Mouse (Mus musculus) stomach, embryonic 14.5 days (tissue): ENCODE results near the gene Plin2. TPM values are rescaled to one million over a fixed set of nuclear protein-coding genes. Genes with fewer than 3 reads are reported as not detected.

Source experiments
- ATAC-seq: fragments of 200-750 bp; cut with Nextera tagmentation; 2 replicates; pipeline ENCODE4 v1.8.0; 2017; ENCODE audit warnings: low read depth, moderate TSS enrichment; ENCODE audit not compliant: insufficient number of reproducible peaks, insufficient read depth, low FRiP score
- H3K27ac ChIP-seq: fragments of 300-500 bp; sonication (generic); 2 replicates; pipeline ENCODE4 v1.5.1; 2014; ENCODE audit warnings: mild to moderate bottlenecking, low read length, moderate library complexity, mixed read lengths
- H3K27me3 ChIP-seq: fragments of 300-500 bp; sonication (generic); 2 replicates; pipeline ENCODE4 v1.6.1; 2014; ENCODE audit warnings: low read length, control low read depth, mixed read lengths; ENCODE audit not compliant: control insufficient read depth, insufficient read depth
- H3K36me3 ChIP-seq: fragments of 300-500 bp; sonication (generic); 2 replicates; pipeline ENCODE4 v1.6.1; 2014; ENCODE audit warnings: mild to moderate bottlenecking, control low read depth, low read length, moderate library complexity, mixed read lengths; ENCODE audit not compliant: control insufficient read depth, insufficient read depth
- H3K4me1 ChIP-seq: fragments of 300-500 bp; sonication (generic); 2 replicates; pipeline ENCODE4 v1.6.1; 2014; ENCODE audit warnings: low read length, control low read depth, mixed read lengths; ENCODE audit not compliant: control insufficient read depth, insufficient read depth
- H3K4me2 ChIP-seq: fragments of 300-500 bp; sonication (generic); replicated peaks from 2 replicates; pipeline ENCODE4 v1.6.1; 2014; ENCODE audit warnings: low read depth, low read length, control low read depth
- H3K4me3 ChIP-seq: fragments of 300-500 bp; sonication (generic); 2 replicates; pipeline ENCODE4 v1.5.1; 2014; ENCODE audit warnings: low read depth, low read length, control low read depth
- H3K9ac ChIP-seq: fragments of 300-500 bp; sonication (generic); replicated peaks from 2 replicates; pipeline ENCODE4 v1.6.1; 2014; ENCODE audit warnings: low read depth, mild to moderate bottlenecking, control low read depth, low read length, moderate library complexity, mixed read lengths
- H3K9me3 ChIP-seq: fragments of 300-500 bp; sonication (generic); 2 replicates; pipeline ENCODE4 v1.6.1; 2016; ENCODE audit warnings: low read depth, low read length, control low read depth; ENCODE audit not compliant: control insufficient read depth
- WGBS: fragments of 180-500 bp; shearing (Covaris S2); extraction: QIAGEN DNeasy Blood & Tissue Kit; methylation state at CpG from one replicate; pipeline ENCODE4 v1.1.7; 2014; 5-methylcytosine and 5-hydroxymethylcytosine counted together
- polyA plus RNA-seq: library from polyadenylated mRNA; unstranded; fragments of >200 nt; fragmentation: Nextera tagmentation; extraction: Ambion mirVana; gene quantifications from 2 replicates; pipeline ENCODE4 v1.2.1, GENCODE M21; 2014

The Plin2 gene
- polyA plus RNA-seq, 1 experiment from 2014 or later, result 59.6 TPM

DNA sequence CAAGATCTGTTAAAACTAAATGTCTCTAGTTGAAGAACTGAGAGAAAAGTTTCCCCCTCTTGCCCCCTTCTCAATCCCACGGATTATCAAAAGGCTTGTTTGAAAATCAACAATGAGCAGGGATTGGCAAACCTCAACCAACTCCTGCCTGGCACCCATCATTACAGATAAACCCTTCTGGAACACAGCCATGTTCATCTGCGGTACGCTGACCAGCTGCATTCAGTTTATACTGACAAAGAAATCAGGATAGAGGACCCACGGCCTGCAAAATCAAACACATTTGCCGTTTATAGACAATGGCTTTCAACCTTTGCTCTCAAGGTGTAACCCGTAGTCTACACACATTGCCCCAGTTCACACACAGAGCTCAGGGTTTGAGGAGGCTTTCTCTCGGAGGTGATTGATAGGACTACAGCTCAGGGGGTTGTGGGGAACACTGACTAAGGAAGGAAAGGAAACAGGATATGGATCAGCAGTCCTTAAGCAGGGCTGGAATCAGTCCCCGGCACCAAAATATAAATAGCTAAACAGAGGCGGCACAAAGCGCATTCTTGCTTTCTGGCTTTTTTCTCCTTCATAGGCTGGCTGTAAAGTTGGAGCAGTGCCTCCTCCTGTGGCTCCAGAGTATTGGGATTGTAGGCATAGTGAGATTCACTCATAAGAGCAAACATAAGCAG is 19.3 kb upstream of the Plin2 start:
- no peak overlapping the region for H3K4me2 ChIP-seq
- WGBS, result 46% methylated on average over 10 of the region's 10 CpGs

DNA sequence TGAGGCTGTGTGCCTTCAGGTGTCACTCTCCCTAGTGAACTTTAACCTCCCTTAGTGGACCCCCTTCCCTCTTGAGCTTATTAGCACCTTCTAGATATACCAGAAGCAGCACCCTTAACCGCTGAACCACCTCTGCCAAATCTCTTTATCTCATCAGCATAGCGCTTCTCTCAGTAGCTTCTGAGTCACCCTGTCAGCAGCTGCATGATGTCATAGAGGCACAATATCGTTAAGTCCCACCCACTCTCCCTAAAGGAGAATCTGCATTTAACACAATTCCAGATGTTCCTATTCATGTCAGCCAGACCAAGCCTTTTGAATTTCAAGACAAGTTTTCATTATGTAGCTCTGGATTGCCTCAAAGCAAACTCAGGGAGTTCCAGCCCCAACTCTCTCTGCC is 16.7 kb upstream of the Plin2 start:
- H3K4me1 ChIP-seq, result peaks cover 5% of the 10 kb centered on the region; the same call in 1 of the 2 replicates
- peak; percentile 29; the same call in 1 of the 2 replicates for ATAC-seq
- no peak overlapping the region for H3K27ac ChIP-seq
- no peak overlapping the region for H3K4me2 ChIP-seq
- H3K4me3 ChIP-seq, result no peak overlapping the region
- no peaks in the 10 kb centered on the region for H3K36me3 ChIP-seq
- WGBS, result 55% methylated on average over 3 of the region's 3 CpGs
- H3K9ac ChIP-seq, result no peak overlapping the region
- H3K27me3 ChIP-seq, result no peaks in the 10 kb centered on the region
- no peaks in the 10 kb centered on the region for H3K9me3 ChIP-seq

More for the DNA sequence above, 19.3 kb upstream of the Plin2 start:
- Histone ChIP-seq H3K27ac (no peak overlapping the region), H3K4me3 (no peak overlapping the region), H3K27me3 (no peaks in the 10 kb centered on the region), H3K9ac (no peak overlapping the region), H3K4me1 (peaks cover 5% of the 10 kb centered on the region; the same call in 1 of the 2 replicates), H3K9me3 (no peaks in the 10 kb centered on the region), H3K36me3 (no peaks in the 10 kb centered on the region)
- no peak for ATAC-seq

DNA sequence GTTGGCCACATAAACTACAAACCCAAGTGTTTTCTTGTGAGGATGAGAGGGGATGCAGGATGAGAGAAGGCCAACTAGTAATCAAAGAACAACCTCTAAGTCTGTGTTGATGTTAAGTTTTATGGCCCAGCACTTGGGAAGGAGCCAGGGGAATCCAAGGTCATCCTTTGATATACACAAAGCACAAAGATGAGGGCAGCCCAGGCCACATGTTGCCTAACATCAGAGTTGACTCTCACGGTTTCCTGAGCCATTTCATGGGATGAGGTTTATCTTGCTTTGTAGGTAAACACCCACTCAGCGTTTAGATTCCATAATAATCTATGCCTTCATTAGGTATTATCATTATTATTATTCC is 16.1 kb upstream of the Plin2 start:
- H3K4me1 ChIP-seq, result peaks cover 5% of the 10 kb centered on the region; the same call in 1 of the 2 replicates
- no peaks in the 10 kb centered on the region for H3K27me3 ChIP-seq
- no peak overlapping the region for H3K27ac ChIP-seq
- no peak overlapping the region for H3K4me2 ChIP-seq
- H3K9ac ChIP-seq, result no peak overlapping the region
- no peaks in the 10 kb centered on the region for H3K36me3 ChIP-seq
- no peaks in the 10 kb centered on the region for H3K9me3 ChIP-seq
- no peak overlapping the region for H3K4me3 ChIP-seq
- 48% methylated on average over 2 of the region's 2 CpGs for WGBS
- ATAC-seq, result no peak

DNA sequence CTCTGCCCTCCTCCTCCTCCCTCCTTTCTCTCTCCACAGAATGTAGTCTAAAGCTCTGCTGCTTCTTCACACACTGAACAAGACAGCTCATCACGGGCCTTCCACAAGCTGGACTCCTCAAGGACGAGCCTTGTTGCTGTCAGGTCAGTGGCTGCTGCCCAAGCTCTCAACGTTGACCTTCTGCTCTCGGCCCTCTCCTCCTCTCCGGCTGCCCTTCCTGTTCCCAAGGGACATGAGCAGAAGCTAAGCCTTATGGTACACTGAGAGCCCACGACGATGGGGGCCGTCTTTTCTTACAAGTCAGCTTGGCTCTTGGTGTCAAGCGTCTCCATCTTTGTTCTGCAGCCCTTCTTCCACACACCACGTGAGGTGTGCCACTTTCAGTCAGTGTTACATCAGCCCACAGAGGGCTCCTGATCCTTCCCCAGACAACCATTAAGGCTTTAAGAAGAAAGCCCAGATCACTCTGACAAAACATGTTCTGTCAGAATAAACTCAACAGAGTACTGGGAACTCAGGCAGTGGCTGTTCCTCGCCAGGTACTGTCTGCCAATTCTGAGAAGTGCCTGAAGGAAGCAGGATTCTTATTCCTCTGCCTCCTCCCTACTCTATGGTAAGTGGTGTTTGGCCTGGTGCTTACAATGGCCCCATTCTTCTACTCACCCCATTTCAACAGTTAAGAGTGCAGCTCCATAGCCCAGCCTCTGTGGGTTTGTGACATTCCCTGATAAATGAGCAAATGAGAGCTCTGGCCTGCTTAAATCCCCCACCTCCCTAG is 15.6 kb upstream of the Plin2 start:
- ATAC-seq, result no peak
- WGBS, result 66% methylated on average over 11 of the region's 11 CpGs
- no peak overlapping the region for H3K27ac ChIP-seq

DNA sequence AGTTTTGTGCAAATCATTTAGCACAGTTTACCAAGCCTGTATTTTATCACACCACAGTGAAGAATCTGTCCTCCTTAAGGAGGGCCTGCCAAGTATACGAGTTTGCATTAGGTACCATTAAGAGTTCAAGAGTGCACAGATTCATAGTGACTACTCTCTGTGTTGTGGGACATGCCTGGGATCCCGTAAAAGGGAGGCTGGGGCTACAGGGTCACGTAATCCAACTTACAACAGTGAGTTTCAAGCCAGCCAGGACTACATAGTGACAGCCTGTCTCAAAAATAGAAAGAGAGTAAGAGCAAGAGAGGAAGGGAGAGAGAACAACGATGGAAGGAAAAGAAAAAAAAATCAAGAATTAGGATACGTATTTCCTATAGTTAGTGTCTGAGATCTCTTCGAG is 14.9 kb upstream of the Plin2 start:
- WGBS, result 70% methylated on average over 6 of the region's 6 CpGs
- peaks cover 5% of the 10 kb centered on the region; the same call in 1 of the 2 replicates for H3K4me1 ChIP-seq
- H3K9me3 ChIP-seq, result no peaks in the 10 kb centered on the region
- no peaks in the 10 kb centered on the region for H3K27me3 ChIP-seq
- no peak overlapping the region for H3K27ac ChIP-seq
- ATAC-seq, result no peak
- H3K9ac ChIP-seq, result no peak overlapping the region
- no peak overlapping the region for H3K4me3 ChIP-seq
- no peaks in the 10 kb centered on the region for H3K36me3 ChIP-seq
- H3K4me2 ChIP-seq, result no peak overlapping the region

More for the DNA sequence above, 15.6 kb upstream of the Plin2 start:
- H3K9me3 ChIP-seq, result no peaks in the 10 kb centered on the region
- H3K36me3 ChIP-seq, result no peaks in the 10 kb centered on the region
- peaks cover 5% of the 10 kb centered on the region; the same call in 1 of the 2 replicates for H3K4me1 ChIP-seq
- no peaks in the 10 kb centered on the region for H3K27me3 ChIP-seq
- no peak overlapping the region for H3K4me3 ChIP-seq
- H3K9ac ChIP-seq, result no peak overlapping the region
- H3K4me2 ChIP-seq, result no peak overlapping the region

DNA sequence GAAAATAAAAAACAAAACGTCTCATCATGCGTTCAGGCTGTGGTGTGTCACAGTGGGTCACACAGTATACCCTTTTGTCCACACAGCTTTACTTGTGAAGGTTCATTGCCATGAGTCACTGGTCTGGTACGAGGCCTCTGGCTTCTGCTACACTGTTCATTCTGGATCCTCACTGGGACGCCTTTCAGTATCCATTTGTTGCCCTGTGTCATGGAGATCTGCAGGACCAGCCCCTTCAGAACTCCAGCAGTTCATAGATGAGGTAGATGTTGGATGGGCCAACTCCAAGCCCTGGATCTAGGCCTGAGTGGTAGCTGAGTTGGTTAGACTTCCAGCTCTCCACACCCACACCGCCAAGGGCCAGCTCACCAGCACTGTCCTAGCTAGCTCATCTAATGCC is 13.9 kb upstream of the Plin2 start:
- Histone ChIP-seq H3K36me3 (no peaks in the 10 kb centered on the region), H3K4me1 (no peaks in the 10 kb centered on the region; the same call in 1 of the 2 replicates), H3K27me3 (no peaks in the 10 kb centered on the region), H3K4me2 (no peak overlapping the region), H3K27ac (no peak overlapping the region), H3K4me3 (no peak overlapping the region), H3K9ac (no peak overlapping the region), H3K9me3 (no peaks in the 10 kb centered on the region)
- ATAC-seq, result no peak
- 86% methylated on average over 5 of the region's 5 CpGs for WGBS

DNA sequence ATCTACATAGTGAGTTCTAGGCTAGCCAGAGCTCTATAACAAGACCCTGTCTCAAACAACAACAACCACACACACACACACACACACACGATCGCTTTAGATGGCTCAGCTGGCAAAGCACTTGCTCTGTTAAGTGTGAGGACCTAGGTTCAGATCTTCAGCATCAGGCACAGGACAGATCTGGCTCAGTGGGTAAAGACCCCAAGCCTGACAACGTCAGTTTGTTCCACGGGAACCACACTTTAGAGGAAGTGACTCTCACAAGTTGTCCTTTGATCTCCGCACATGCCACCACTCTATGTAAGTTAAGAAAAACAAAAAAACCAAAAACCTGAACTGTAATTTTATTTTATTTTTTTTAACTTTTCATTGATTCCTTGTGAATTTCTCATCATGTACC is 13.4 kb upstream of the Plin2 start:
- ATAC-seq, result no peak
- no peaks in the 10 kb centered on the region for H3K36me3 ChIP-seq
- no peaks in the 10 kb centered on the region for H3K9me3 ChIP-seq
- 94% methylated on average over 5 of the region's 5 CpGs for WGBS
- H3K9ac ChIP-seq, result no peak overlapping the region
- H3K4me2 ChIP-seq, result no peak overlapping the region
- H3K27me3 ChIP-seq, result no peaks in the 10 kb centered on the region
- no peaks in the 10 kb centered on the region; the same call in 1 of the 2 replicates for H3K4me1 ChIP-seq
- no peak overlapping the region for H3K4me3 ChIP-seq
- no peak overlapping the region for H3K27ac ChIP-seq

DNA sequence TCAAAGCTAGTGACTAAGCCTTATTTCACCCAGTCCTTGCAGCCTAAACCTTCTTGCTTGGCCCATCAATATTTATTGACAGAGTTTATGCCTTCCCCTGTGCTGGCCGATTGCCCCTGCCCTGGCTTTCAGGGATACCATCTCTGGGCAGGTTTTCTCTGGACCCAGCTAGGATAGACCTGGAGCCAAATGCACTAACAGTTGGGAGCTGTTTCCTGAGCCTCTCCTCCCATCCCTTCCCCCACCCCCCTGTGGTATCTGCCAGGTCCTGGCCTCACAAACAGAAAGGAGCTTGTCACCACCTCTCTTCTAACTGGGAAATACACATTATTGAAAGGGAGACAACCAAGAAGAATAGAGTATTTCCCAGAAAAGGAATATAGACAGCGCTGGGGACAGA is 12.0 kb upstream of the Plin2 start:
- Histone ChIP-seq H3K9me3 (no peaks in the 10 kb centered on the region), H3K27me3 (no peaks in the 10 kb centered on the region), H3K4me2 (no peak overlapping the region), H3K4me3 (no peak overlapping the region), H3K27ac (no peak overlapping the region), H3K9ac (no peak overlapping the region), H3K4me1 (no peaks in the 10 kb centered on the region; the same call in 1 of the 2 replicates), H3K36me3 (no peaks in the 10 kb centered on the region)
- no peak for ATAC-seq
- WGBS, result 64% methylated on average over 2 of the region's 2 CpGs
